Mouse (Mus musculus) left cerebral cortex, postnatal 36 days (tissue): Measurements from ENCODE around the gene Pip5k1a. TPM values are rescaled to one million over a fixed set of nuclear protein-coding genes. Genes with fewer than 3 reads are reported as not detected.
"Not testable (repeated sequence)": the region's sequence is repeated elsewhere in the genome, so short reads cannot be mapped to it uniquely, and the experiment has no call there.

Experiments used
- DNase-seq, 2 experiments: peaks; one replicate each; pipeline ENCODE4 v3.0.0; 2021 to 2022; ENCODE audit warnings: low spot score in 2 of 2, mixed read lengths in 1 of 2
- intact Hi-C: fragments of 180-260 bp; cut with DNase I; formaldehyde crosslinking; loops from one replicate; pipeline ENCODE4 v1.15.1; 2025
- total RNA-seq, 2 experiments: library from RNA; stranded (reverse); gene quantifications; 2 replicates each; pipeline ENCODE4 v1.2.3; 2021

The Pip5k1a gene
- total RNA-seq, 2 experiments from 2014 or later: 51.7 to 56.3 TPM

DNA sequence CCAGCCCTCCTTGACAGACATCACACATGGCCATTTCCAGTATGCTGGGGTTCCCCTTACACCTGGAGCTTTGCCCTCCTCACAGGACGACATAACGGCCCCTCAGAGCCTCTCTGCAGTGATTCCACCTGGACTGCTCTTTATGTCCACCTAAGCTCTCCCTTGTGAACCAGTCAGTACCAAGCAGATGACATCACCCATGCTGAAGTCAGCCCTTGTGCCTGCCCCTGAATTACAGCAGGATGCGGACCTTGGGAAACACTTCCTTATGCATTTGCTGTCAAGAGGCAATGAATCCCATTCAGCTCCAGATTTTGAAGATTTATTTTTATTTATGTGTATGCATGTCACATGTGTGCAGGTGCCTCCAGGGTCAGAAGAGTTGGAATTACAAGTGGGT lies 58.8 kb downstream of the Pip5k1a start:
- intact Hi-C loops: no loop called here
- no peak for DNase-seq

- no peak for DNase-seq
- intact Hi-C loops: no loop called here
Measured at GRCm38 (mm10) chr3:95046462-95047057, 60.2 kb downstream of the Pip5k1a start.

GRCm38 (mm10) chr3:95043251-95043650 lies 63.5 kb downstream of the Pip5k1a start:
- DNase-seq: no peak
- intact Hi-C loops: no loop called here

- DNase-seq: no peak
- intact Hi-C loops: no loop called here
Measured at GRCm38 (mm10) chr3:95042838-95043229, 63.9 kb downstream of the Pip5k1a start.

- intact Hi-C loops: no loop called here
- DNase-seq: peak; percentile 97 to 99
Measured at GRCm38 (mm10) chr3:95042166-95042837, 64.4 kb downstream of the Pip5k1a start, which contains the start of gene Psmd4. Psmd4 (minus strand) TSS chr3:95042614.

DNA sequence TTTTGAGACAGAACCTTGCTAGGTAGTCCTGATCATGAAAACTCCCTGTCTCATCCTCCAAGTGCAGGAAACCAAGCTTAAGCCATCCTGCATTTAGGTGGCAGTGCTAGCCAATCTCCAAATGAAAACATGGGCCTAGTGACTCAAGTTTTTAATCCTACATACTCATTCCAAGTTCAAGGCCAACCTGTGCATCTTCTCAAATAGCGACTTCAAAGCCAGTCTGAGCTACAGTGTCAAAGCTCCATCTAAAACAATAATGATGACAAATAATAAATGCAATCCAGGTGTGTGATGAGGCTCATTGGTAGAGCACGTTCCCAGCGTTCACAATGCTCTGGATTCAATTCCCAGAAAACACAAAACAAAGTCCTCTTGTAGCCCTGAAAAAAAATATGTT lies 65.1 kb downstream of the Pip5k1a start:
- intact Hi-C loops: no loop called here
- DNase-seq: no peak

GRCm38 (mm10) chr3:95029953-95030352 lies 76.8 kb downstream of the Pip5k1a start:
- no peak for DNase-seq
- intact Hi-C loops: no loop called here

DNA sequence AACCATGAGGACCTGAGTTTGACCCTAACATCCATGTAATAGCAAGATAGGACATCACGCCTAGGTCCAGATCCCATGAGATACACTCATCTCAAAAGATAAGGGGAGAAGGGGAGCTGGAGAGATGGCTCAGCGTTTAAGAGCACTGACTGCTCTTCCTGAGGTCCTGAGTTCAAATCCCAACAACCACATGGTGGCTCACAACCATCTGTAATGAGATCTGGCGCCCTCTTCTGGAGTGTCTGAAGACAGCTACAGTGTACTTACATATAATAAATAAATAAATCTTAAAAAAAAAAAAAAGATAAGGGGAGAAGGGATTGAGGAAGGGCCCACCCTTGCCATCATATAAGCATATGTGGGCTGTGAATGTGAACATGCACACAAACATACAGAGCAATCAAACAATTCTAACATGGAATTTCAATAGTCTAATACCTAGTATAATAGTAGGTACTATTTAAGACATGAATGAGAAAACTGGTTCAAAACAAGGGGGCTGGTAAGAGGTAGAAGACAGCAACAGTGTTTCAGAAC lies 77.4 kb downstream of the Pip5k1a start:
- intact Hi-C loops, DNase-seq: not testable (repeated sequence)

DNA sequence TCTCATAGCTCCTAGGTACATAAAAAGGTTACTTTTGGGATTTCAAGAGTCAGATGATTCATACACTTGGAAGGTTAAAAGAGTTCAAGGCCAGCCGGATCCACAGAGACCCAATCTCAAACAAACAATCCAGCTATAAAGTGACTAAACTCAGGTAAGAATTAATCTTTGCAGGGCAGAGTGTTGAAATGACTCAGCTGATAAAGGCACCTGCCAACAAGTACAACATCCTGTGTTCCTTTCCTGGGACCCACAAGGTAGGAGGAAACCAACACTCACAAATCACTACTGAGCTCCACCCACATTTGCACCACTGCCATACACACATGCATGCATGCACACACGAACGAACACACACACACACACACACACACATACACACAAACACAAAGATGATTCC lies 78.1 kb downstream of the Pip5k1a start:
- DNase-seq: no peak
- intact Hi-C loops: no loop called here

DNA sequence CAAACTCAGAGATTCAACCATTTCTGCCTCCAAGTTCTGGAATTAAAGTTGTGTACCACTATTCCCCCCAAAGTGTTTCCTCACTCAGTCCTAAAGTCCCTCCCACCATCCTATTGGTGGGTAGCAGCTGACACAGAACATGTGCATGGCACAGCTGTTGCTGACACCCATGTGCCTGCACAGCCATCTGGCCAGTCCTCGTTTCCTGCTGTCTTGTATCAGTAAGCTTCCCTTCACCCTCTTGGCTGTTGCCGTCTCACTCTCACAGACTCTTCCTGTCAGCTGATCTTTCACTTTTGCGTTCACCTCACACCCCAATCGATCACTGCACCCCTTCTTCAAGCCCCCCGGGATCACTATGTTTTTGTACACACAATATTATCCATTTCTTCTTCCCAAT lies 79.0 kb downstream of the Pip5k1a start:
- DNase-seq: peak; percentile 62 to 66
- intact Hi-C loops: no loop called here

GRCm38 (mm10) chr3:95027057-95027645 lies 79.6 kb downstream of the Pip5k1a start:
- intact Hi-C loops: no loop called here
- peak in 1 of 2 experiments; percentile 25 for DNase-seq

- no peak for DNase-seq
- intact Hi-C loops: no loop called here
Measured at GRCm38 (mm10) chr3:95025202-95025601, 81.5 kb downstream of the Pip5k1a start.

DNA sequence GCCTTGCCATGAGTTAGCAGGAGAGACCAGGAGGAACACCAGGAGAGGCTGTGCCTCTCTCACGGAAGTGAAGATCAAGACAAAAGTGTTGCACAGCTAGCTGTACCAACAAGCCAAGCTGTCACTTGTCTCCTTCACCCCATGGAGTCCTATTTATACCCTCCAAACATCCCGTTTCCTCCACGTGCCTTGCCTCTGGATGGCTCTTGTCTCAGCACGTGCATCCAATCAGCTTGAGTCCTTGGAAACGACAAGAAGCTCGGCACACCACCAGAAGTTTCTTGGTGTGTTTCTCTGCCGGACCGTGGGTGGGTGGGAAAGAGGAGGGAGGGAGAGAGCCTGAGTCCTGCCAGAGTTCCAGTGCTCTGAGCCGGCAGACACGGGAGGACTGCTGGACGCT lies 82.2 kb downstream of the Pip5k1a start:
- DNase-seq: peak; percentile 54 to 62
- intact Hi-C loops: no loop called here

DNA sequence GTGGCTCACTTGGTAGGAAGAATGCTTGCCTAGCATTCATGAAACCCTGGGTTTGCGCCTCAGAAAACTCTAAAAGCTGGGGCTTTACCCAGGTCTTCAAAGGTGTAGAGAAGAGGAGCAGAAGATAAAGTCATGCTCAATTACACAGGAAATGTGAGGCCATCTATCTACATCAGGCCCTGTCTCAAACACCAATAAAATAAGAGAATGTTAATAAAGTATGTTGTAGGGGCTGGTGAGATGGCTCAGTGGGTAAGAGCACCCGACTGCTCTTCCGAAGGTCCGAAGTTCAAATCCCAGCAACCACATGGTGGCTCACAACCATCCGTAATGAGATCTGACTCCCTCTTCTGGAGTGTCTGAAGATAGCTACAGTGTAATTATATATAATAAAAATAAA lies 85.8 kb downstream of the Pip5k1a start:
- intact Hi-C loops, DNase-seq: not testable (repeated sequence)

- intact Hi-C loops: no loop called here
- DNase-seq: no peak
Measured at GRCm38 (mm10) chr3:95018741-95019140, 88.0 kb downstream of the Pip5k1a start.

DNA sequence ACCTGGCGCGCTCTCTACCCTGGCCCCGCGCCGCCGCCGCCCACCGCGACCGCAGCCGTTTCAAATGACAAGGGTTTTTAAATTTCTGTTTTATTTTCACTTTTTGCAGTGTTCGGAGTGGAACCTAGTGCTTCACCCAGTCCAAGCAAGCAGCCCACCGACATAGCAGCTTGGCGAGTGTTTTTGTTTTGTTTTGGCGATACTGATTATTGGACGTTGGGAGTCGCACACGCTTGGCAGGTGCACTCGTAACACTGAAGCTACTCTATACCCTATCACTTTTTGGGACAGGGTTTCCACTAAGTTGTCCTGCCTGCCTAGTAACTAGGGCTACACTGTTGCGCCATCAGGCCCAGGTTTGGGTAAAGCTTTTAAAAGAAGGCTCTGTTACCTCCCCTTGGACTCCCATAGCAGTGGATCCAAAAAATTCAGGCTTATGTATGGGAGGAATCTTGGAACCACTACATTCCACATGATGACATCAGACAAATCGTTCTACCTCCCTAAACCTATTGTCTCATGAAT lies 90.1 kb downstream of the Pip5k1a start:
- DNase-seq: no peak
- intact Hi-C loops: no loop called here

- DNase-seq: peak; percentile 92 to 94
- intact Hi-C loops: no loop called here
Measured at GRCm38 (mm10) chr3:95015891-95016531, 90.7 kb downstream of the Pip5k1a start.

DNA sequence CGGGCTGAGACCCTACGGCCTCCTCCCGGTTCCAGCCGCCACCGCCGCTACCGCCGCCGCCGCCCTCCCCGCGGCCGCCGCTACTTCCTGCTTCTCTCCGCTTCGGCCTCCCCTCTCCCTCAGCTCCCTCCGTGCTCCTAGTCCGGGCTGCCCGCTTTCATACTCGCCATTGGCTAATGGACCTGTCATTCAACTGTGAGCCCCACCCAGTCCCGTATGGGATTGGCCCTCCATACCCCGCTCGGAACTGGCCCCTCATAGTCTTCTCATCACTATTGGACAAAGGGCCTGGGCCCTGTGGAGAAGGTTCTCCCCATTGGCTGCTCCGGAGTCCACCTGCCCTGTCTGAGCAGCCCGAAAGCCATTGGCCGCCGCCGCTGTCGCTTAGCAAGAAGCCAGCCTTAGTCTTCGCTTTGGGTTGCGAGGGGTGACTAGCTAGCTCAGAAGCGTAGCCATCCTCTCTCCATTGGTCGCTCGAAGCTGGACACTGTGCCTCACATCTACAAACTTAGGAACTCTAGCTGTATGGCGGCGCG lies 91.3 kb downstream of the Pip5k1a start, which contains the start of gene Zfp687:
Zfp687 (minus strand) TSS at position 112 of the 536 bp plus-strand sequence.
- DNase-seq: peak; percentile 98 to 100
- intact Hi-C loops: no loop called here

DNA sequence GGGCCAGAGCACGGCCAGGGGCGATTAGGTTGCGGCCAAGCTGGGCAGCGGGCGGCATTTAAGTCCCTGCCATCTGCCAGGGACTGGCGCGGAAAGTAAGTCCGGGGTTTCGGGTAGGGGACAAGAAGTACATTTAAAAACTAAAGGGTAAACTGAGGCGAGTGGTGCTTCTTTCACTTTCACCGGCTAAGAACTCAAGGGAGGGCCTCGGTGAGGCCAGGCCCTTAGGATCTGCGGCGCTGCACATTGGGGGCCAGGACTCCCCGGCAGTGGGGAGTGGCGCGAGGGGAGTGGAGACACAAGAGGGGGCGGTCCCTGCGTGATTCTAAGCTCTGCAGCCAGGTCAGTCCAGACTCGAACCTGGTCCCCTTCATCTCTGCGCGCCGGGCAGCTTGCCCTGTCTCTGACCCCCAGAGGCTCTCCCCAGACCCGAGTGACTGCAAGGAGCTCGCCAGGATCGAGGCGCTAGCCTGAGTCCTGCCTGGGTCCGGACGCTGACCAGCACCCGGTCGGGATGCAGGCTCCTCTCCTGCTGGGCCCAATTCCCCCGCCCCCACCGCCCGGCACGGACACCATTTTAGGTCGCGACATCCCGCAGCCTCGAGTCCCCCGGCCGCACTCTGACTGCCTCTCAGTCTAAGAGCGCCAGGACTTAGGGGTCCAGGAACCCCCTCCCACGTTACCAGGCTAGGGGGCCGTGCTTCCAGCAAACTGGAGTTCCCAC lies 92.1 kb downstream of the Pip5k1a start:
- intact Hi-C loops: no loop called here
- DNase-seq: peak in 1 of 2 experiments; percentile 35
